Mouse (Mus musculus) G1E (cell line): ENCODE measurements around the gene 4430402I18Rik.
"Not testable (repeated sequence)": the region's sequence is repeated elsewhere in the genome, so short reads cannot be mapped to it uniquely, and the experiment has no call there.

Experiments used
- CTCF ChIP-seq: IDR thresholded peaks from 2 replicates; pipeline ENCODE4 v1.5.1; 2012; ENCODE audit warnings: low read depth, low read length, inconsistent platforms, mixed read lengths
- GATA1 ChIP-seq: IDR thresholded peaks from 2 replicates; pipeline ENCODE4 v1.6.1; 2012; ENCODE audit warnings: borderline replicate concordance, low read length, inconsistent platforms, mixed read lengths
- GATA2 ChIP-seq: IDR thresholded peaks from 2 replicates; pipeline ENCODE4 v1.6.1; 2012; ENCODE audit warnings: low read depth, low read length, inconsistent platforms, borderline replicate concordance

DNA sequence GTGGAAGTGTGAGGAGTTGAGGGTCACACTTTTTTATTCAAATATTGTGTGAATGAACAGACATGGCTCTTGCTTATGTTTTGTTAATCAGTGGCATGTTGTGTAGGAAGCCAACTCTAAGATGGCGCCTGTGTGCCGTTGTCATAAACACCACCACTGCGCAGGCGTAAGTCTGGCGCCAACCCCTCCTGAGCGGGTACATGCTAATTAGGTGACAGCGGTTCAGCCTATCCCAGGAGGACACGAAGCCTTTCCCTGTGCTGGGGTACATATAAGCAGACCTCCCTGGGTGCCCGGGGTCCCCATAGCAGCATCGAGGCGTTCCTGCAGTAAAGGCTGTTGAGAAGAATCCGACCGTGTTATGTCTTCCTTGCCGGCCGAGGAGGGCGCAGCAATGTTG lies 32.7 kb upstream of the 4430402I18Rik start:
- TF ChIP-seq CTCF, GATA1, GATA2: not testable (repeated sequence)
